Mouse (Mus musculus): Measurements from ENCODE around the gene Olfr1308. TPM values are rescaled to one million over a fixed set of nuclear protein-coding genes. Genes with fewer than 3 reads are reported as not detected.

Gene Olfr1308
- not detected in 2 replicates for polyA plus RNA-seq (2012; rRNA removed)

GRCm38 (mm10) chr2:111964844-111965243 lies at the start of gene Olfr1308:
Gene Olfr1308 (minus strand): TSS chr2:111964944.
- WGBS = 38% methylated on average over 1 of the region's 1 CpGs
- DNase-seq (ENCODE audit: low read depth, low spot score) = no peak

GRCm38 (mm10) chr2:112012608-112013007 lies 47.9 kb upstream of the Olfr1308 start, which contains the start of gene Olfr1310:
Gene Olfr1310 (minus strand): TSS chr2:112012708.
- DNase-seq (ENCODE audit: low read depth, low spot score) = no peak

- 40% methylated on average over 1 of the region's 1 CpGs for WGBS
- no peak for DNase-seq (ENCODE audit: low read depth, low spot score)
Measured at GRCm38 (mm10) chr2:111990181-111990580, 25.4 kb upstream of the Olfr1308 start, which contains the start of gene Olfr1309. Gene Olfr1309 (minus strand): TSS chr2:111990281.

- DNase-seq (ENCODE audit: low read depth, low spot score) = no peak
- 74% methylated on average over 1 of the region's 1 CpGs for WGBS
Measured at GRCm38 (mm10) chr2:111949340-111949739, 15.4 kb downstream of the Olfr1308 start, which contains the start of gene Olfr1307. Gene Olfr1307 (minus strand): TSS chr2:111949440.

- no peak for DNase-seq (ENCODE audit: low read depth, low spot score)
- WGBS = 81% methylated on average over 1 of the region's 1 CpGs
Measured at GRCm38 (mm10) chr2:111916171-111916570, 48.6 kb downstream of the Olfr1308 start, which contains the start of gene Olfr1306. Gene Olfr1306 (minus strand): TSS chr2:111916271.

Other genes starting within 250 kb of the Olfr1308 start
- gene Olfr1301, start 213.9 kb downstream of the Olfr1308 start, polyA plus RNA-seq (2012; rRNA removed) = not detected in 2 replicates
- gene Olfr1302, start 187.5 kb downstream of the Olfr1308 start, polyA plus RNA-seq (2012; rRNA removed) = not detected in 2 replicates
- gene Olfr1303, start 144.6 kb downstream of the Olfr1308 start, polyA plus RNA-seq (2012; rRNA removed) = not detected in 2 replicates
- gene Olfr1305, start 87.8 kb downstream of the Olfr1308 start, polyA plus RNA-seq (2012; rRNA removed) = not detected in 2 replicates
- not detected in 2 replicates for gene Olfr1306, start 48.7 kb downstream of the Olfr1308 start, polyA plus RNA-seq (2012; rRNA removed)
- not detected in 2 replicates for gene Olfr1307, start 15.5 kb downstream of the Olfr1308 start, polyA plus RNA-seq (2012; rRNA removed)
- gene Olfr1309, start 25.3 kb upstream of the Olfr1308 start, polyA plus RNA-seq (2012; rRNA removed) = not detected in 2 replicates
- gene Olfr1310, start 47.8 kb upstream of the Olfr1308 start, polyA plus RNA-seq (2012; rRNA removed) = not detected in 2 replicates
- not detected in 2 replicates for gene Olfr1311, start 59.5 kb upstream of the Olfr1308 start, polyA plus RNA-seq (2012; rRNA removed)
- gene Olfr1312, start 85.3 kb upstream of the Olfr1308 start, polyA plus RNA-seq (2012; rRNA removed) = not detected in 2 replicates
- gene Olfr1313, start 112.9 kb upstream of the Olfr1308 start, polyA plus RNA-seq (2012; rRNA removed) = not detected in 2 replicates
- not detected in 2 replicates for gene Olfr1314, start 131.8 kb upstream of the Olfr1308 start, polyA plus RNA-seq (2012; rRNA removed)
- gene Olfr1315-ps1, start 150.5 kb upstream of the Olfr1308 start, polyA plus RNA-seq (2012; rRNA removed) = not detected in 2 replicates
- gene Olfr1316, start 170.0 kb upstream of the Olfr1308 start, polyA plus RNA-seq (2012; rRNA removed) = not detected in 2 replicates
- not detected in 2 replicates for gene Olfr1317, start 175.4 kb upstream of the Olfr1308 start, polyA plus RNA-seq (2012; rRNA removed)
- not detected in 2 replicates for gene Olfr1318, start 189.3 kb upstream of the Olfr1308 start, polyA plus RNA-seq (2012; rRNA removed)